ENCODE assay signal across 17 mouse cellular contexts in genomic region chr10:61929901-61930300, GRCm38 (mm10). TPM values are rescaled to one million over a fixed set of nuclear protein-coding genes. Genes with fewer than 3 reads are reported as not detected.
DNase-seq lines count a peak whose midpoint lies in the region; ATAC-seq and TF ChIP-seq lines count a peak whose summit lies in the region.
"Had no signal": no experiment of that assay in that cellular context is flagged by ENCODE, and none has a peak within 500 bp of the region (broad histone marks: within the 10 kb centered on the region; RNA-seq: fewer than 3 reads in every experiment).

No protein-coding gene starts in this region.

- intact Hi-C loops in heart, adult 2 months (cut with DNase I), result no loop called here

- 0 out of 2 replicates have a peak, but pooled peaks cover 9% of the 10 kb centered on the region for H3K36me3 ChIP-seq in heart, embryonic 10.5 days
- no peaks in the 10 kb centered on the region for H3K36me3 ChIP-seq in heart, adult 2 months (ENCODE audit: control insufficient read depth, insufficient read depth, low read length)
- H3K36me3 ChIP-seq in kidney, embryonic 15.5 days, result no peaks in the 10 kb centered on the region
- no peaks in the 10 kb centered on the region; the same call in 1 of the 2 replicates for H3K36me3 ChIP-seq in lung, embryonic 15.5 days
- no peaks in the 10 kb centered on the region for H3K36me3 ChIP-seq in lung, postnatal 0 days (ENCODE audit: insufficient read depth, low read length)
- H3K36me3 ChIP-seq in embryonic facial prominence, embryonic 14.5 days (ENCODE audit: control insufficient read depth, insufficient read depth, low read length), result no peaks in the 10 kb centered on the region
- H3K36me3 ChIP-seq: embryonic facial prominence, embryonic 13.5 days; hindbrain, embryonic 13.5 days; midbrain, embryonic 13.5 days had no signal

- H3K4me3 ChIP-seq in heart, embryonic 10.5 days, result no peak overlapping the region
- H3K4me3 ChIP-seq in heart, adult 2 months, result no peak overlapping the region
- H3K4me3 ChIP-seq in kidney, embryonic 15.5 days (replicated peaks), result no peak overlapping the region
- no peak overlapping the region for H3K4me3 ChIP-seq in lung, embryonic 15.5 days
- no peak overlapping the region for H3K4me3 ChIP-seq in lung, postnatal 0 days (ENCODE audit: low read depth, low read length)
- no peak overlapping the region for H3K4me3 ChIP-seq in embryonic facial prominence, embryonic 14.5 days (ENCODE audit: low read depth, low read length)
- H3K4me3 ChIP-seq: embryonic facial prominence, embryonic 13.5 days; gastrocnemius, adult 2 months; hindbrain, embryonic 13.5 days; midbrain, embryonic 13.5 days; myocyte had no signal

- no peak overlapping the region for H3K9ac ChIP-seq in heart, adult 2 months (ENCODE audit: low read depth, low read length)
- H3K9ac ChIP-seq in kidney, embryonic 15.5 days, result no peak overlapping the region
- no peak overlapping the region for H3K9ac ChIP-seq in lung, embryonic 15.5 days
- no peak overlapping the region for H3K9ac ChIP-seq in lung, postnatal 0 days (replicated peaks; ENCODE audit: low read depth)
- H3K9ac ChIP-seq in embryonic facial prominence, embryonic 14.5 days (ENCODE audit: low read depth, low read length), result no peak overlapping the region
- H3K9ac ChIP-seq: hindbrain, embryonic 13.5 days; midbrain, embryonic 13.5 days had no signal

- no peak for TF ChIP-seq POLR2A in heart, adult 2 months (IDR thresholded peaks at IDR 0.05; ENCODE audit: insufficient read depth, low read depth, low read length)

- DNase-seq in heart, embryonic 10.5 days (ENCODE audit: low spot score), result no peak
- DNase-seq in heart, adult 2 months, result no peak
- no peak for DNase-seq in kidney, adult 11 months
- DNase-seq in lung, postnatal 0 days (ENCODE audit: low spot score), result no peak
- peak; percentile 23 for DNase-seq in embryonic facial prominence, embryonic 14.5 days (ENCODE audit: low spot score)
- DNase-seq in spleen, postnatal 36 days (ENCODE audit: low spot score in 2 of 2), result no peak
- DNase-seq: cerebellum, adult 9-11 months; gastrocnemius, adult 2 months; thymus, postnatal 14 days had no signal

- ATAC-seq in kidney, embryonic 15.5 days (replicated peaks; ENCODE audit: low FRiP score), result no peak
- no peak for ATAC-seq in lung, embryonic 15.5 days (ENCODE audit: borderline replicate concordance, extremely low read depth, low FRiP score, low TSS enrichment)
- ATAC-seq in lung, postnatal 0 days, result no peak
- no peak for ATAC-seq in embryonic facial prominence, embryonic 14.5 days (ENCODE audit: low read depth)
- ATAC-seq: inflammation-experienced regulatory T-cells, adult 6 months; midbrain, embryonic 13.5 days had no signal

- H3K4me1 ChIP-seq in heart, embryonic 10.5 days, result peaks cover 79% of the 10 kb centered on the region
- H3K4me1 ChIP-seq in heart, adult 2 months (ENCODE audit: control insufficient read depth, insufficient read depth, low read length), result peaks cover 2% of the 10 kb centered on the region
- peaks cover 68% of the 10 kb centered on the region for H3K4me1 ChIP-seq in kidney, embryonic 15.5 days
- peaks cover 76% of the 10 kb centered on the region for H3K4me1 ChIP-seq in lung, embryonic 15.5 days
- H3K4me1 ChIP-seq in lung, postnatal 0 days (ENCODE audit: insufficient read depth, low read depth, low read length), result no peaks in the 10 kb centered on the region; the same call in 1 of the 2 replicates
- H3K4me1 ChIP-seq in embryonic facial prominence, embryonic 14.5 days (ENCODE audit: control insufficient read depth, insufficient read depth, low read length), result peaks cover 20% of the 10 kb centered on the region

- no peak for TF ChIP-seq EP300 in heart, adult 2 months (IDR thresholded peaks at IDR 0.05; ENCODE audit: insufficient read depth, low read depth, low read length)
- TF ChIP-seq EP300 in lung, postnatal 0 days (IDR thresholded peaks at IDR 0.05), result no peak

- H3K27ac ChIP-seq in heart, embryonic 10.5 days, result peak overlapping the region; percentile 62; the same call in 1 of the 2 replicates
- H3K27ac ChIP-seq in heart, adult 2 months, result no peak overlapping the region
- peak overlapping the region; percentile 93 for H3K27ac ChIP-seq in kidney, embryonic 15.5 days
- H3K27ac ChIP-seq in lung, embryonic 15.5 days, result peak overlapping the region; percentile 10
- H3K27ac ChIP-seq in lung, postnatal 0 days (ENCODE audit: low read length), result no peak overlapping the region
- no peak overlapping the region for H3K27ac ChIP-seq in embryonic facial prominence, embryonic 14.5 days (replicated peaks; ENCODE audit: low read depth, low read length)
- H3K27ac ChIP-seq: embryonic facial prominence, embryonic 13.5 days; gastrocnemius, adult 2 months; hindbrain, embryonic 13.5 days; midbrain, embryonic 13.5 days had no signal

- 68% methylated on average over 6 of the region's 6 CpGs for WGBS in heart, embryonic 10.5 days
- WGBS in heart, adult 2 months, result 82% methylated on average over 6 of the region's 6 CpGs
- WGBS in kidney, embryonic 15.5 days, result 65% methylated on average over 6 of the region's 6 CpGs
- WGBS in lung, embryonic 15.5 days, result 63% methylated on average over 6 of the region's 6 CpGs
- 63% methylated on average over 6 of the region's 6 CpGs for WGBS in lung, postnatal 0 days
- 54% methylated on average over 6 of the region's 6 CpGs for WGBS in embryonic facial prominence, embryonic 14.5 days

- H3K27me3 ChIP-seq in heart, embryonic 10.5 days (ENCODE audit: insufficient read depth, poor library complexity, severe bottlenecking), result 0 out of 2 replicates have a peak, but pooled peaks cover 3% of the 10 kb centered on the region
- H3K27me3 ChIP-seq in heart, adult 2 months (ENCODE audit: control insufficient read depth, insufficient read depth, low read length), result no peaks in the 10 kb centered on the region; the same call in 1 of the 2 replicates
- H3K27me3 ChIP-seq in kidney, embryonic 15.5 days, result no peaks in the 10 kb centered on the region
- H3K27me3 ChIP-seq in lung, embryonic 15.5 days, result no peaks in the 10 kb centered on the region
- no peaks in the 10 kb centered on the region for H3K27me3 ChIP-seq in lung, postnatal 0 days (replicated peaks; ENCODE audit: insufficient read depth, low read length)
- no peaks in the 10 kb centered on the region; the same call in 1 of the 2 replicates for H3K27me3 ChIP-seq in embryonic facial prominence, embryonic 14.5 days (replicated peaks; ENCODE audit: control insufficient read depth, insufficient read depth, low read length)
- H3K27me3 ChIP-seq: embryonic facial prominence, embryonic 13.5 days had no signal

- TF ChIP-seq CTCF in heart, adult 2 months (IDR thresholded peaks at IDR 0.05), result no peak
- no peak for TF ChIP-seq CTCF in lung, postnatal 0 days (IDR thresholded peaks at IDR 0.05)

- H3K4me2 ChIP-seq in kidney, embryonic 15.5 days, result peak overlapping the region; percentile 14; the same call in 1 of the 2 replicates
- no peak overlapping the region for H3K4me2 ChIP-seq in lung, embryonic 15.5 days
- no peak overlapping the region for H3K4me2 ChIP-seq in lung, postnatal 0 days (replicated peaks; ENCODE audit: low read depth, low read length)
- no peak overlapping the region for H3K4me2 ChIP-seq in embryonic facial prominence, embryonic 14.5 days (ENCODE audit: low read depth, low read length)

- H3K79me2 ChIP-seq in heart, adult 2 months (replicated peaks; ENCODE audit: control insufficient read depth, insufficient read depth, low read length), result no peaks in the 10 kb centered on the region

- no peaks in the 10 kb centered on the region for H3K9me3 ChIP-seq in heart, embryonic 10.5 days
- H3K9me3 ChIP-seq in kidney, embryonic 15.5 days (replicated peaks), result no peaks in the 10 kb centered on the region
- H3K9me3 ChIP-seq in lung, embryonic 15.5 days, result no peaks in the 10 kb centered on the region
- no peaks in the 10 kb centered on the region for H3K9me3 ChIP-seq in lung, postnatal 0 days (ENCODE audit: low read length)
- H3K9me3 ChIP-seq in embryonic facial prominence, embryonic 14.5 days (ENCODE audit: control insufficient read depth, low read length), result no peaks in the 10 kb centered on the region
- H3K9me3 ChIP-seq: embryonic facial prominence, embryonic 13.5 days; hindbrain, embryonic 13.5 days; midbrain, embryonic 13.5 days had no signal

RNA-seq across cellular contexts. Expression of gene Col13a1, which starts 49.0 kb away (rescaled TPM):
- polyA plus RNA-seq in heart, embryonic 10.5 days (2016; fragmentation: Nextera tagmentation; extraction: Ambion mirVana), result 12.3 and 17.7 TPM in 2 replicates
- under 1 TPM; 0.34 to 0.45 TPM for total RNA-seq in heart, adult 2 months (2021)
- 0.43 and 0.44 TPM in 2 replicates for polyA plus RNA-seq in heart, adult 2 months (2012; rRNA removed)
- 6.0 and 6.8 TPM in 2 replicates for polyA plus RNA-seq in kidney, embryonic 15.5 days (2015; fragmentation: Nextera tagmentation; extraction: Ambion mirVana)
- 32.3 and 32.6 TPM in 2 replicates for polyA plus RNA-seq in lung, embryonic 15.5 days (2015; fragmentation: Nextera tagmentation; extraction: Ambion mirVana)
- polyA plus RNA-seq in lung, postnatal 0 days (2015; fragmentation: Nextera tagmentation; extraction: Ambion mirVana), result 54.8 and 61.8 TPM in 2 replicates
- 7.5 and 8.7 TPM in 2 replicates for polyA plus RNA-seq in embryonic facial prominence, embryonic 14.5 days (2014; fragmentation: Nextera tagmentation; extraction: Ambion mirVana)
- total RNA-seq: megakaryocyte progenitor cell, adult 5-6 weeks had no signal
- polyA plus RNA-seq: inflammation-experienced regulatory T-cells, adult 6 months had no signal

Comparison
In these comparisons a context has a peak if more than half of its experiments do, and no peak if none do; other contexts are left out.
1. H3K27ac ChIP-seq: peak in heart, embryonic 10.5 days (single experiment), kidney, embryonic 15.5 days (single experiment) and lung, embryonic 15.5 days (single experiment); none in heart, adult 2 months (single experiment), lung, postnatal 0 days (single experiment) and embryonic facial prominence, embryonic 14.5 days (single experiment).